In the genomic region with DNA sequence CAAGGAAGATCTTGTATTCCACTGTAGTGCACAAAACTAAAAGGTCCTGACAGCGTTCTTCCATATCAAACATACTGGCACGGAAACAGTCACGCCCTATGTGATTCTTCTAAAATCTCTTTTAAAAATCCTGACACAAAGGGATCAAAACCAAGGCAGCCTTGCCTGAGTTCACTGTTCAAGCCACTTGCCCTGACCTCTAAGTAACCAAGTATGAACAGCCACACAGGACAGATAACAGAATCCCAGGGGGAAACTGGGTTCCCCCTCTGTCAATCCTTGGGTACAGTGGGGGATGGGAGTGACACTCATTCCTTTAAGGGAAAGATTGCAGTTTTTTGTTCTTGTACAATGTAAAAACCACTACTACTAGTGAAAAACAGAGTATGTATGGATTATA, we compare ENCODE assay signal across 18 mouse cellular contexts. TPM values are rescaled to one million over a fixed set of nuclear protein-coding genes. Genes with fewer than 3 reads are reported as not detected.
DNase-seq lines count a peak whose midpoint lies in the region; ATAC-seq and TF ChIP-seq lines count a peak whose summit lies in the region.
"Had no signal": no experiment of that assay in that cellular context is flagged by ENCODE, and none has a peak within 500 bp of the region (broad histone marks: within the 10 kb centered on the region; RNA-seq: fewer than 3 reads in every experiment).

No protein-coding gene starts in this region.

- 91% methylated on average over 3 of the region's 3 CpGs for WGBS in hindbrain, embryonic 13.5 days
- WGBS in hindbrain, postnatal 0 days: 88% methylated on average over 3 of the region's 3 CpGs
- 74% methylated on average over 3 of the region's 3 CpGs for WGBS in liver, postnatal 0 days (ENCODE audit: insufficient replicate concordance)
- 84% methylated on average over 3 of the region's 3 CpGs for WGBS in liver, embryonic 11.5 days
- 77% methylated on average over 3 of the region's 3 CpGs for WGBS in bone marrow, adult 2 months
- WGBS in forebrain, embryonic 16.5 days: 91% methylated on average over 3 of the region's 3 CpGs

- no peak overlapping the region for H3K9ac ChIP-seq in hindbrain, embryonic 13.5 days
- no peak overlapping the region for H3K9ac ChIP-seq in hindbrain, postnatal 0 days (replicated peaks; ENCODE audit: low read length)
- no peak overlapping the region for H3K9ac ChIP-seq in liver, postnatal 0 days (replicated peaks)
- no peak overlapping the region for H3K9ac ChIP-seq in liver, embryonic 11.5 days (ENCODE audit: low read depth, low read length)
- no peak overlapping the region for H3K9ac ChIP-seq in forebrain, embryonic 16.5 days (replicated peaks; ENCODE audit: low read depth, low read length)
- H3K9ac ChIP-seq: embryonic facial prominence, embryonic 12.5 days; forebrain, embryonic 13.5 days; forebrain, embryonic 15.5 days had no signal

- no peak overlapping the region for H3K4me2 ChIP-seq in hindbrain, embryonic 13.5 days
- no peak overlapping the region for H3K4me2 ChIP-seq in hindbrain, postnatal 0 days (ENCODE audit: low read depth, low read length)
- H3K4me2 ChIP-seq in liver, postnatal 0 days (ENCODE audit: low read depth, low read length): no peak overlapping the region
- H3K4me2 ChIP-seq in liver, embryonic 11.5 days: no peak overlapping the region
- H3K4me2 ChIP-seq in forebrain, embryonic 16.5 days (ENCODE audit: low read length): no peak overlapping the region
- H3K4me2 ChIP-seq: embryonic facial prominence, embryonic 12.5 days; forebrain, embryonic 13.5 days; forebrain, embryonic 15.5 days had no signal

- peaks cover 28% of the 10 kb centered on the region for H3K4me1 ChIP-seq in hindbrain, embryonic 13.5 days (replicated peaks)
- no peaks in the 10 kb centered on the region for H3K4me1 ChIP-seq in hindbrain, postnatal 0 days (ENCODE audit: insufficient read depth, low read length)
- no peaks in the 10 kb centered on the region for H3K4me1 ChIP-seq in liver, postnatal 0 days (ENCODE audit: insufficient read depth)
- no peaks in the 10 kb centered on the region for H3K4me1 ChIP-seq in liver, embryonic 11.5 days (replicated peaks; ENCODE audit: control insufficient read depth, insufficient read depth, low read length)
- H3K4me1 ChIP-seq in bone marrow, adult 2 months (ENCODE audit: control insufficient read depth, insufficient read depth, low read length): peaks cover 10% of the 10 kb centered on the region
- peaks cover 9% of the 10 kb centered on the region for H3K4me1 ChIP-seq in forebrain, embryonic 16.5 days (replicated peaks; ENCODE audit: control insufficient read depth, insufficient read depth, low read length)

- no peak for TF ChIP-seq EP300 in liver, postnatal 0 days (IDR thresholded peaks at IDR 0.05; ENCODE audit: low read depth)

- TF ChIP-seq CTCF in hindbrain, postnatal 0 days (IDR thresholded peaks at IDR 0.05; ENCODE audit: low read depth): no peak
- TF ChIP-seq CTCF in liver, postnatal 0 days (IDR thresholded peaks at IDR 0.05; ENCODE audit: low read depth): no peak
- no peak for TF ChIP-seq CTCF in bone marrow, adult 2 months (IDR thresholded peaks at IDR 0.05; ENCODE audit: control insufficient read depth, insufficient read depth, low read length)

- peak overlapping the region; percentile 31; the same call in 1 of the 2 replicates for H3K27ac ChIP-seq in hindbrain, embryonic 13.5 days
- no peak overlapping the region for H3K27ac ChIP-seq in hindbrain, postnatal 0 days
- H3K27ac ChIP-seq in liver, postnatal 0 days (ENCODE audit: low read depth): 0 out of 2 replicates have a peak overlapping the region, but pooled peaks have one; percentile 7
- no peak overlapping the region for H3K27ac ChIP-seq in liver, embryonic 11.5 days (ENCODE audit: low read depth, low read length)
- peak overlapping the region; percentile 34; the same call in 1 of the 2 replicates for H3K27ac ChIP-seq in bone marrow, adult 2 months (ENCODE audit: control insufficient read depth, insufficient read depth, low read depth, low read length, poor library complexity)
- H3K27ac ChIP-seq in forebrain, embryonic 16.5 days (ENCODE audit: low read length): no peak overlapping the region
- H3K27ac ChIP-seq: embryonic facial prominence, embryonic 10.5 days; embryonic facial prominence, embryonic 12.5 days; forebrain, embryonic 13.5 days; forebrain, embryonic 15.5 days had no signal

- no peaks in the 10 kb centered on the region for H3K9me3 ChIP-seq in hindbrain, embryonic 13.5 days
- no peaks in the 10 kb centered on the region for H3K9me3 ChIP-seq in hindbrain, postnatal 0 days (ENCODE audit: low read length)
- H3K9me3 ChIP-seq in liver, postnatal 0 days (ENCODE audit: low read length): no peaks in the 10 kb centered on the region
- no peaks in the 10 kb centered on the region for H3K9me3 ChIP-seq in liver, embryonic 11.5 days (ENCODE audit: control insufficient read depth, low read length)
- H3K9me3 ChIP-seq in forebrain, embryonic 16.5 days (ENCODE audit: control insufficient read depth, low read length): no peaks in the 10 kb centered on the region
- H3K9me3 ChIP-seq: embryonic facial prominence, embryonic 10.5 days; embryonic facial prominence, embryonic 12.5 days; forebrain, embryonic 13.5 days; forebrain, embryonic 15.5 days had no signal

- no peak for DNase-seq in hindbrain, postnatal 0 days (ENCODE audit: low spot score)
- DNase-seq in liver, postnatal 0 days: no peak
- DNase-seq in liver, embryonic 11.5 days (ENCODE audit: low spot score): no peak
- DNase-seq: adrenal gland, adult 2 months; adrenal gland, postnatal 10 days; adrenal gland, postnatal 25 days; cerebellum, adult 11-12 months; cerebellum, adult 2 months; cerebellum, adult 9-10 months; cerebellum, postnatal 10 days; cerebellum, postnatal 25 days had no signal

- H3K27me3 ChIP-seq in hindbrain, embryonic 13.5 days: no peaks in the 10 kb centered on the region
- no peaks in the 10 kb centered on the region for H3K27me3 ChIP-seq in hindbrain, postnatal 0 days (ENCODE audit: insufficient read depth, low read length)
- no peaks in the 10 kb centered on the region for H3K27me3 ChIP-seq in liver, postnatal 0 days (ENCODE audit: insufficient read depth, low read length)
- H3K27me3 ChIP-seq in liver, embryonic 11.5 days (replicated peaks; ENCODE audit: control insufficient read depth, insufficient read depth, low read length): no peaks in the 10 kb centered on the region
- H3K27me3 ChIP-seq in forebrain, embryonic 16.5 days (replicated peaks; ENCODE audit: control insufficient read depth, insufficient read depth, low read length): no peaks in the 10 kb centered on the region
- H3K27me3 ChIP-seq: embryonic facial prominence, embryonic 12.5 days; forebrain, embryonic 13.5 days; forebrain, embryonic 15.5 days had no signal

- H3K36me3 ChIP-seq in hindbrain, embryonic 13.5 days: peaks cover 28% of the 10 kb centered on the region
- H3K36me3 ChIP-seq in hindbrain, postnatal 0 days (ENCODE audit: insufficient read depth, low read length): no peaks in the 10 kb centered on the region
- peaks cover 4% of the 10 kb centered on the region; the same call in 1 of the 2 replicates for H3K36me3 ChIP-seq in liver, postnatal 0 days (replicated peaks; ENCODE audit: insufficient read depth, low read length)
- no peaks in the 10 kb centered on the region for H3K36me3 ChIP-seq in liver, embryonic 11.5 days (ENCODE audit: control insufficient read depth, insufficient read depth, low read length)
- peaks cover 6% of the 10 kb centered on the region for H3K36me3 ChIP-seq in forebrain, embryonic 16.5 days (ENCODE audit: control insufficient read depth, insufficient read depth)

- no peak for TF ChIP-seq POLR2A in bone marrow, adult 2 months (IDR thresholded peaks at IDR 0.05; ENCODE audit: borderline replicate concordance, control insufficient read depth, low read depth, low read length)

- no peak for ATAC-seq in hindbrain, embryonic 13.5 days (ENCODE audit: low FRiP score)
- no peak for ATAC-seq in hindbrain, postnatal 0 days
- no peak for ATAC-seq in liver, postnatal 0 days
- ATAC-seq in liver, embryonic 11.5 days (replicated peaks; ENCODE audit: low FRiP score): no peak
- no peak for ATAC-seq in forebrain, embryonic 16.5 days
- ATAC-seq: forebrain, embryonic 13.5 days; forebrain, embryonic 15.5 days had no signal

- no peak overlapping the region for H3K4me3 ChIP-seq in hindbrain, embryonic 13.5 days
- H3K4me3 ChIP-seq in hindbrain, postnatal 0 days (ENCODE audit: low read length): no peak overlapping the region
- no peak overlapping the region for H3K4me3 ChIP-seq in liver, postnatal 0 days (ENCODE audit: low read depth, low read length)
- no peak overlapping the region for H3K4me3 ChIP-seq in liver, embryonic 11.5 days (ENCODE audit: low read depth, low read length)
- no peak overlapping the region for H3K4me3 ChIP-seq in bone marrow, adult 2 months (replicated peaks; ENCODE audit: control insufficient read depth, low read depth, low read length)
- H3K4me3 ChIP-seq in forebrain, embryonic 16.5 days (replicated peaks; ENCODE audit: low read length): no peak overlapping the region
- H3K4me3 ChIP-seq: embryonic facial prominence, embryonic 10.5 days; embryonic facial prominence, embryonic 12.5 days; forebrain, embryonic 13.5 days; forebrain, embryonic 15.5 days had no signal

RNA-seq across cellular contexts. Expression of a gene that starts 19.9 kb away (rescaled TPM):
- 18.8 and 23.3 TPM in 2 replicates for polyA plus RNA-seq in hindbrain, embryonic 13.5 days (2015; fragmentation: Nextera tagmentation; extraction: Ambion mirVana)
- total RNA-seq in hindbrain, postnatal 0 days (2014; rRNA removed): 35.0 and 41.0 TPM in 2 replicates
- polyA plus RNA-seq in hindbrain, postnatal 0 days (2015; fragmentation: Nextera tagmentation; extraction: Ambion mirVana): 26.3 and 27.4 TPM in 2 replicates
- 6.2 and 6.7 TPM in 2 replicates for polyA plus RNA-seq in liver, postnatal 0 days (2015; fragmentation: Nextera tagmentation; extraction: Ambion mirVana)
- 9.7 and 10.1 TPM in 2 replicates for polyA plus RNA-seq in liver, embryonic 11.5 days (2014; fragmentation: Nextera tagmentation; extraction: Ambion mirVana)
- 1.8 and 6.2 TPM in 2 replicates for polyA plus RNA-seq in bone marrow, adult 2 months (2011; ENCODE audit: insufficient read depth, insufficient read length, low replicate concordance, missing spikeins)
- polyA plus RNA-seq in forebrain, embryonic 16.5 days (2015; fragmentation: Nextera tagmentation; extraction: Ambion mirVana): 30.1 and 32.9 TPM in 2 replicates

Comparison
In these comparisons a context has a peak if more than half of its experiments do, and no peak if none do; other contexts are left out.
1. H3K27ac ChIP-seq: peak in hindbrain, embryonic 13.5 days (single experiment), liver, postnatal 0 days (single experiment) and bone marrow, adult 2 months (single experiment); none in hindbrain, postnatal 0 days (single experiment), liver, embryonic 11.5 days (single experiment) and forebrain, embryonic 16.5 days (single experiment).